Mouse (Mus musculus) midbrain, embryonic 10.5 days (tissue): ENCODE measurements around the gene Gm8332. TPM values are rescaled to one million over a fixed set of nuclear protein-coding genes. Genes with fewer than 3 reads are reported as not detected.

ENCODE experiments used
- polyA plus RNA-seq: library from polyadenylated mRNA; unstranded; fragments of >200 nt; fragmentation: Nextera tagmentation; extraction: Ambion mirVana; gene quantifications from 2 replicates; pipeline ENCODE4 v1.2.1, GENCODE M21; 2016

The Gm8332 gene
- polyA plus RNA-seq, 1 experiment from 2014 or later, result not detected

Other genes with a start within 250 kb of the Gm8332 start
- not detected in 2 replicates for gene Gm2075, start 238.3 kb downstream of the Gm8332 start, polyA plus RNA-seq
- gene Gm6803, start 231.3 kb downstream of the Gm8332 start, polyA plus RNA-seq, result not detected in 2 replicates
- gene Gm2056, start 223.1 kb downstream of the Gm8332 start, polyA plus RNA-seq, result not detected in 2 replicates
- not detected in 2 replicates for gene Gm16368, start 166.4 kb downstream of the Gm8332 start, polyA plus RNA-seq
- not detected in 2 replicates for gene Gm10436, start 68.0 kb downstream of the Gm8332 start, polyA plus RNA-seq
- not detected in 2 replicates for gene Gm5662, start 24.4 kb upstream of the Gm8332 start, polyA plus RNA-seq
- gene Gm5039, start 73.9 kb upstream of the Gm8332 start, polyA plus RNA-seq, result not detected in 2 replicates
- 20.4 and 20.7 TPM in 2 replicates for gene Adck1, start 110.5 kb upstream of the Gm8332 start, polyA plus RNA-seq